8 mouse cellular contexts compared by ENCODE assay signal in genomic region chr9:108648611-108649560, GRCm38 (mm10). TPM values are rescaled to one million over a fixed set of nuclear protein-coding genes. Genes with fewer than 3 reads are reported as not detected.
DNase-seq lines count a peak whose midpoint lies in the region; ATAC-seq and TF ChIP-seq lines count a peak whose summit lies in the region.

Arih2 (minus strand) TSS chr9:108649386.

- peak within 1 kb of the TSS; percentile 85 for H3K4me3 ChIP-seq in forebrain, embryonic 15.5 days
- peak within 1 kb of the TSS; percentile 71 for H3K4me3 ChIP-seq in lung, adult 2 months (replicated peaks; ENCODE audit: extremely low read depth, low read depth, low read length)

- intact Hi-C loops in heart, postnatal 25 days (cut with DNase I), result no loop called here

- no peaks in the 10 kb centered on the region for H3K9me3 ChIP-seq in forebrain, embryonic 15.5 days

- no peaks in the 10 kb centered on the region for H3K36me3 ChIP-seq in forebrain, embryonic 15.5 days

- DNase-seq in ES-CJ7 (ENCODE audit: low read depth, low spot score), result peak; percentile 90
- peak; percentile 87 for DNase-seq in cerebellum, adult 11 months
- peak; percentile 90 for DNase-seq in heart, postnatal 25 days (ENCODE audit: low spot score)
- peak; percentile 89 to 93 for DNase-seq in layer of hippocampus, adult 18-20 months (ENCODE audit: low spot score in 2 of 2)
- DNase-seq in lung, adult 2 months, result peak; percentile 92
- DNase-seq in thymus, adult 18-20 months, result peak; percentile 84 to 85

- peak; percentile 99 for ATAC-seq in forebrain, embryonic 15.5 days (replicated peaks)
- ATAC-seq in neutrophil, adult 5-6 weeks (ENCODE audit: extremely low read depth, insufficient number of reproducible peaks, low FRiP score, poor library complexity, severe bottlenecking), result peak; percentile 93

- WGBS in forebrain, embryonic 15.5 days, result under 1% methylated on average over 111 of the region's 112 CpGs
- under 1% methylated on average over 112 of the region's 112 CpGs for WGBS in lung, adult 2 months

- peak within 1 kb of the TSS; percentile 91 for H3K9ac ChIP-seq in forebrain, embryonic 15.5 days (replicated peaks)

- H3K27ac ChIP-seq in forebrain, embryonic 15.5 days (replicated peaks), result peak within 1 kb of the TSS; percentile 93

- TF ChIP-seq CTCF in lung, adult 2 months (IDR thresholded peaks at IDR 0.05; ENCODE audit: insufficient read depth, low read length), result no peak

- no peaks in the 10 kb centered on the region for H3K27me3 ChIP-seq in forebrain, embryonic 15.5 days

- peak within 1 kb of the TSS; percentile 70 for H3K4me2 ChIP-seq in forebrain, embryonic 15.5 days (replicated peaks)

- H3K4me1 ChIP-seq in forebrain, embryonic 15.5 days, result peaks cover 24% of the 10 kb centered on the region
- H3K4me1 ChIP-seq in lung, adult 2 months (ENCODE audit: control insufficient read depth, insufficient read depth, low read length), result peaks cover 11% of the 10 kb centered on the region

- TF ChIP-seq POLR2A in lung, adult 2 months (IDR thresholded peaks at IDR 0.05; ENCODE audit: borderline replicate concordance, extremely low read depth, low read depth, low read length), result peak; percentile 96

RNA-seq across cellular contexts. Expression of gene Arih2, which starts in this region (rescaled TPM):
- 54.3 and 60.8 TPM in 2 replicates for polyA plus RNA-seq in forebrain, embryonic 15.5 days (2015; fragmentation: Nextera tagmentation; extraction: Ambion mirVana)
- total RNA-seq in heart, postnatal 25 days (2021), result 10 to 100 TPM; 41.3 to 42.2 TPM
- total RNA-seq in layer of hippocampus, adult 18-20 months (2021), result 10 to 100 TPM; 48.7 to 59.4 TPM
- 24.6 and 35.4 TPM in 2 replicates for polyA plus RNA-seq in lung, adult 2 months (2012; rRNA removed)
- 135 and 143 TPM in 2 replicates for total RNA-seq in neutrophil, adult 5-6 weeks (2017)

Comparison
In these comparisons a context has a peak if more than half of its experiments do, and no peak if none do; other contexts are left out.
1. Peak in every context shown above with its lines: DNase-seq, ATAC-seq, H3K4me3 ChIP-seq and H3K27ac ChIP-seq.